Mouse (Mus musculus): ENCODE measurements at regions not wholly inside any gene's neighbourhood (a gene's known extent, or its start where the extent isn't known, plus 50 kb on each side); places are given as distances from the start of the nearest gene placed in this dataset.

DNA sequence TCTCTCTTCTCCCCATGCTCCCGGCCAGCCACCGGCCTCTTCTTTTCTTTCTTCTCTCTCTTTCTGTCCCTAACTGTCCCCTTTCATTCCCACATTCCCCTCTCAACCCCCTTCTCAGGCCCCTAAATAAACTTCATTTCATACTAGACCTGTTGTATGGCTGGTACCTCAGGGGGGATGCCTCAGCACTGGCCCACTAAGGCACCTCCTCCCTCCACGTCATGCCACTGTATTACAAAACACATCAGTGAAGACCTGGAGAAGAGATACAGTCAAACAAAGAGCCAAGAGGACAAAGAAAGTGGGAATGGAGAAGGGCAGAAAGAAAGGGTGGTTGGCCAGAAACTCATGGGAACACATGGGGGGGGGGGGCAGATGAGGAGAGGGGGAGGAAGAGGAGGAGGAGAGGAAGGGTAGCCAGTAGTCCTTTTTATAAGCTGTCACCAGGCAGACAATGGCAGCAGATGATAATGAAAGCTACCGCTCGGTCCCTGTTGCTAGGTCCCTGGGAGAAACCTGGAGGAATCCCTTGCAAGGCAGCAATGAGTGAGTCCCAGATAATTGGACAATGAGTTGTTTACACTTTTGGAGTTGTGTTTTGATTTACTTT lies 224.5 kb upstream of the Pfn2 start:
- no peak for DNase-seq (ENCODE audit: low spot score in 2 of 2)

- peak; percentile 18 to 24 for DNase-seq (ENCODE audit: low spot score in 2 of 2)
Measured at GRCm38 (mm10) chr3:58089344-58090139, 241.7 kb upstream of the Pfn2 start.

DNA sequence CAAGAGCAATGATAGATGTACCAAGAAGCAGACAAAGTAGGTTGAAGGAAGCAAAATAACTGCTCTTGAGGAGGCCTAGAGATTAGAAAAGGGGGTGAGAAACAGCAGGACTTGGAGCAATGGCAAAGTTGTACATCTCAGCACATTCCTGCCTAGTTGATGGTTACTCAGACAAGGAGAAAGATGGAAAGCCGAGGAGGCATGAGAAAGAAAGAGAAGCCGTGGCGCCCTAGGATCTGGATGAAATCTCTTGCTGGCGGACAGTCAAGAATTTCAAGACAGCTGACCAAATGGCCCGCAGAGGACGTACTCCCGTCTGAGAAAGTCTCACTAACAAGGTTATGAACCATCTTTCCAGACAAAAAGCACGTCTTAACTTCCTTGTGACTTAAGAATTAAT lies 242.5 kb upstream of the Pfn2 start:
- DNase-seq (ENCODE audit: low spot score in 2 of 2) = no peak

DNA sequence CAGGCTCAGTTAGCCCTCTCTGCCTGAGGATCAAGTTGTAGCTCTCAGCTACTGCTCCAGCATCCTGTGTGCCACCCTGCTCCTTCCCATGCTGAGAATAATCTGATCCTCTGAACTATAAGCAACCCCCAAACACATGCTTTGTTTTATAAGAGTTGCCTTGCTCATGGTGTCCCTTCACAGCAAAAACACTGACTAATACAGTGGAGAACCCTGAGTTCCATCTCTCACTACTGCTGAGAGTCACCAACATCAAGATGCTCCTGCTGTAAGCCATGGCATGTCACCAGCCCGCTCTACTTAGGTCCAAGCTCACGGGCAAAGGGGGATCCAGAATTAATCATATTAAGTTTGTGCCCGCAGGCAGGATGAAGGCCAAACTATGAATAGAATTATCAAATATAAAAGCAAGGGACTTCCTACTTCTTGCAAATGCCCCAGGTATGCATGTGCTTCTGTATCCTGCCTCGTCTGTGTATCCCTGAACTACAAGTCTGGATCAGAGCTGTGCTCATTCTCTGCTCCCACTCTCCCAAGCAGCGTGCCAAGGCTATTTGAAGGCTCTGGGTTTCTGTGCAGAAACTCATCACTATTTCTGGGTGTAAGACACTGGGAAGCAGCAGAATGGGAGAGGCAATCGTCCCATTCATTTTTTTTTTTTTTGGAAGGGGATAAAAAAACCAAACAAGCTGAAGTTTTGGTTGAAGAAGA lies 243.7 kb upstream of the Pfn2 start:
- DNase-seq (ENCODE audit: low spot score in 2 of 2) = peak; percentile 67 to 87

- no peak for DNase-seq (ENCODE audit: low spot score in 2 of 2)
Measured at GRCm38 (mm10) chr3:58110911-58111476, 263.1 kb upstream of the Pfn2 start.

DNA sequence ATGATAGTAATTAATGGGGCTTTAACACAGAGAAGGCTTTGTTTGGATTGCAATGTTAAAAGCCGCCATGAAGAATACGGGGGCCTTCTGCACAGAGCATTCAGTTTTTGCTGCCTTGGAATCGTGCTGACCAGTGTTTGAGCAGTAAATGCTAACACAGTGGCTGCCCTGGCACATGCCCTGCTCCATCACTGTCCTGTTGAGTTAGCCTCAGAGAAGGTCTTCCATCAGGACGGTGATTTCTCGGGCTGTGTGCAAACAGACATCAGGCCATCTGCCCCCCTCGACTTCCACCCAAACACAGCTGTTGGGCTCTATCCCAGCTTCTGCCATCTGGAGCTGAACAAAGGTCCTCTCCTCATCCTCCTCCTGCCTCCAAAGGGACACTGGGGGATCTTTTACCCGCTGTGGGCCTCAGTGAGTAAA lies 264.6 kb upstream of the Pfn2 start:
- no peak for DNase-seq (ENCODE audit: low spot score in 2 of 2)

GRCm38 (mm10) chr3:58113941-58114340 lies 266.1 kb upstream of the Pfn2 start:
- DNase-seq (ENCODE audit: low spot score in 2 of 2) = peak in 1 of 2 experiments; percentile 40

GRCm38 (mm10) chr3:58115511-58115910 lies 267.6 kb upstream of the Pfn2 start:
- DNase-seq (ENCODE audit: low spot score in 2 of 2) = no peak

GRCm38 (mm10) chr3:58116848-58117247 lies 269.0 kb upstream of the Pfn2 start:
- DNase-seq (ENCODE audit: low spot score in 2 of 2) = peak; percentile 59 to 83

DNA sequence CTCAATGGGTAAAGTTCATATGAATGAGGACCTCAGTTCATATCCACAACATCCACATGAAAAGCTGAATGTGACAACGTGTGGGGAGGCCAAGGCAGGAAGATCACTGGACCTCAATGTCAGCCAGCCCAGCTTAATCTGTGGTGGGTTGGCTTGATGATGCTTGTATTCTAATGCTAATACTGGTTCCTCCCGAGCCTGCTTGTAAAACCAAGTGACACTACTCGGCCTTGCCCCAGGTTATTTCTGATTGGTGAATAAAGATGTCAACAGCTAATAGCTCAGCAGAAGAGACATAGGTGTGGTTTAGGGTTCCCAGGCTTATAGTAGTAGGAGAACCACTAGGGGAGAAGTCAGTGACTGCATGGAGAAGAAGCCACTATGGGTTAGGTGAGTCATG lies 272.2 kb upstream of the Pfn2 start:
- DNase-seq (ENCODE audit: low spot score in 2 of 2) = no peak

- DNase-seq (ENCODE audit: low spot score in 2 of 2) = peak; percentile 44 to 49
Measured at GRCm38 (mm10) chr3:58122456-58123359, 274.8 kb upstream of the Pfn2 start.

DNA sequence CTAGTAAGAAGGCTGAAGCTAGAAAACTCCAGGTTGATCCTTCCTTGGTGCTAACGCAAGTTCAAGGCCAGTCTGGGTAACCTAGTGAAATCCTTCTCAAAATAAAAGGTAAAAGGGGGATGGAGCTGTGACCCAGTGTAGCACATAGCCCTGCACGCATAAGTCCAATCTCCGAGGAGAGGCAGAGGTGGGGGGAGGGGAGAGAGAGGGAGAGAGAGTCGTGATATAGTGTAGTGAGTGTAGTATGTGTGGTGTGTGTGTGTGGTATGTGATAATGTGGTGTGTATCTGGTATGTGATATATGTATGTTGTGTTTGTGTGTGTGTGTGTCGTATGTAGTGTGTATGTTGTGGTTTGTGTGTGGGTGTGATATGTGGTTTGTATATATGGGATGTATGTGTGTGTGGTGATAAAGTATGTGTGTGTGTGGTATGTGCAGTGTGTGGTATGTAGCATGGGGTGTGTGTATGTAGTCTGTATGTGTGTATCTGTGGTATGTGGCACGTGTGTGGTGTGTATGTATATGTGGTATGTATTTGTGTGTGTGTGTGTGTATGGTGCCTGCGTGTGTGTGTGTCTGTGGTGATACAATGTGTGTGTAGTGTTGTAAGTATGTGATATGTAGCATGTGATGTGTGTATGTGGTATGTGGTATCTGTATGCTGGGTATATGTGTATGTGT lies 275.7 kb upstream of the Pfn2 start:
- no peak for DNase-seq (ENCODE audit: low spot score in 2 of 2)

DNA sequence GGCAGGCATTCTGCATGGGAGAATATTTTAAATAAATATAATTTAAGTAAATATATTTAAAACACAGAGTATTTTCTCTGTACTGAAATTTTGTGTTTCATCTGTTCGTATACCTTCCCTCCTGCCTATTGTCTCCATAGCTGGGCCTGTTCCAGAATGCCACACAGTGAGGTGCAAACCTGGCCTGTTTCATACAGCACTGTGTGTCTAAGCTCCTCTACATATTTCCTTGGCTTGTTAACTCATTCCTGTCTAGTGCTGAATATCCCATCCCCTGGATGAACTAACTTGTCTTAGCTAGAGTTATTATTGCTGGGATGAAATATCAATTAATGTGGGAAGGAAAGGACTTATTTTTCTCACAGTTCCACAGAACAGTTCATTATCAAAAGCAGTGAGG lies 277.0 kb upstream of the Pfn2 start:
- DNase-seq (ENCODE audit: low spot score in 2 of 2) = no peak

- no peak for DNase-seq (ENCODE audit: low spot score in 2 of 2)
Measured at GRCm38 (mm10) chr3:58126996-58127395, 279.1 kb upstream of the Pfn2 start.

GRCm38 (mm10) chr3:58128059-58128458 lies 280.2 kb upstream of the Pfn2 start:
- no peak for DNase-seq (ENCODE audit: low spot score in 2 of 2)

GRCm38 (mm10) chr3:58129358-58129903 lies 281.6 kb upstream of the Pfn2 start:
- DNase-seq (ENCODE audit: low spot score in 2 of 2) = no peak

DNA sequence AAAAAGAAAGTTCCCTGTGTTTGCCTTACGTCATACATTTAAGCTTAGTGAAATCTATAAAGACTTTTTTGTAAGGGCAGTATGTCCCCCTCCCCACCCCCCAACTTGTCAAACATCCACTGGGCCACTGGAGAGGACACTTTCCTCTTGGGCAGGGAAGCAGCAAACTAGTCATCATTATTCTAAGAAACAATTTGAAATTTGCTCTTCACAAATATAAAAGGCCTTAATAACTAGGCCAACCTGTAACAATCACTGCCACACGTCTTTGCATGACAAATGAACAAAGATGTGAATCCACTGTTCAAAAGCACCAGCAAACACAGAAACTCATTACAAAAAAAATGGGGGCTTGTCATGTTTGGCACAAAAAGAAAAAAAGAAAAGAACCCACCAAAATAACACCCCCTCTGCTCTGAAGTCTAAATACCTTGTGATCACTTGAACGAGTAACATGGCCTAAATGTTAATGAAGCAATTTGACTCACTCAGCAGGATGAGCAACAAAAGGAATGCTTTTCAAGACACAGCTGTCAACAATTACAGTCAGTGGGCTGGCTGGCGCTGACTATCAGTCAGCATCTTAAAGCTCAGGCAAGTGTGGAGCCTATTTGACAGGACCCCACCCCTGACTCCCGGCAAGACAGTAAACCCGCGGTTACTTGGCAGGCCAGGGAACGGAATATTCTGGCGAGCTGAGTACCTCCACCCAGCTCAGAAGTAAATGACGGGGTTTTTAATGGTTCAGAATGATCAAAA lies 278.7 kb upstream of the Tsc22d2 start:
- no peak for DNase-seq (ENCODE audit: low spot score in 2 of 2)

GRCm38 (mm10) chr3:58138726-58139585 lies 275.6 kb upstream of the Tsc22d2 start:
- DNase-seq (ENCODE audit: low spot score in 2 of 2) = no peak

GRCm38 (mm10) chr3:58146108-58146507 lies 268.4 kb upstream of the Tsc22d2 start:
- DNase-seq (ENCODE audit: low spot score in 2 of 2) = no peak

All from right cerebral cortex, postnatal 36 days (tissue).